Mouse (Mus musculus): ENCODE measurements around the gene Tns1.

DNA sequence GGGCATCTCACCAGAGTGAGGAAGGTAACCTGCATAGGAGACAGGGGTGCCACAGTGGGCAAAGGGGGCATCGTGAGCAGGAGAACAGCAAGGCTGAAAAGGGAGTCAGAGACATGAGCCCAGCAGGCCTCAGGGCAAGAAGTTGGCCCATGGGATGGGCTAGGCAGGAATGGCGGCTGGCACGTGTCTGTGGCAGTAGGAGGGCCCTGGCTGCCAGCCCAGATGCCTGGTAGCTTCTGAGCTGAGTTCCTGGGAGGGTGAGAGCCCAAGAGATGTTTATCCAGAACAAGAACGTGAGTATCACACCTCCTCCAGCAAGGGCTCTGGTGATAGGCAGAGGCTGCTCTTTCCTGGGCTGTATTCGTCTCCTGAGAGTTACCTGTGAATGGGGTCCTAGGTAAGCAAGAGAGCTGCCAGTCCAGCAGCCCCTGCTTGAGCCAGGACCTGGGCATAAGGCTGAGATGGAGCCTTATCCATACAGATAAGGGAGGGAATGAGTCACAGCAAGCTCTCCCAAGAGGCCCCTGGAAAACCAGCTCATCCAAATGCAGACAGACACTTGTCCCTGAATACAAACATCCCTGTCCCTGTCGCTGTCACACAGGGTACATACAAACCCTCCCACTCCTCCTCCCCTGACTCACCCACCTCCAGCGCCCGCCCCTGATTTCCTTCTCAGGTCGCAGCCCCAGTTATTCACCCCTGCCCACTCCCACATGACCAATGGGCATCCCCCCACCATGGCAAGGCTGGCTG is 2.2 kb downstream of the Tns1 start:
- no peak for TF ChIP-seq CTCF (conservative IDR thresholded peaks at IDR 0.05 in 1 of 2, IDR thresholded peaks at IDR 0.05 in 1 of 2; ENCODE audit: low read depth in 2 of 2, low read length in 2 of 2)
- no peak for TF ChIP-seq UBTF (IDR thresholded peaks at IDR 0.05; ENCODE audit: low read depth, low read length)
- TF ChIP-seq MEF2A (IDR thresholded peaks at IDR 0.05; ENCODE audit: borderline replicate concordance, low read depth, low read length): no peak
- TF ChIP-seq CHD2 (IDR thresholded peaks at IDR 0.05; ENCODE audit: low read length): no peak
- TF ChIP-seq POLR2A (IDR thresholded peaks at IDR 0.05; ENCODE audit: low read depth, low read length): no peak
- TF ChIP-seq EP300 (IDR thresholded peaks at IDR 0.05; ENCODE audit: low read length): no peak
- TF ChIP-seq MAX (IDR thresholded peaks at IDR 0.05; ENCODE audit: low read length): no peak
- TF ChIP-seq NELFE (IDR thresholded peaks at IDR 0.05; ENCODE audit: low read depth, low read length): no peak

Measured in CH12.LX (cell line).